Mouse (Mus musculus) kidney, postnatal 25 days (tissue): Measurements from ENCODE around the gene Tsga10.
A peak's percentile ranks its signal among the peaks of the same experiment; 100 is the strongest.

ENCODE experiments used
- DNase-seq, 2 experiments: peaks; one replicate each; pipeline ENCODE4 v3.0.0; 2021; ENCODE audit warnings: mixed read lengths in 2 of 2

Tsga10 gene

DNA sequence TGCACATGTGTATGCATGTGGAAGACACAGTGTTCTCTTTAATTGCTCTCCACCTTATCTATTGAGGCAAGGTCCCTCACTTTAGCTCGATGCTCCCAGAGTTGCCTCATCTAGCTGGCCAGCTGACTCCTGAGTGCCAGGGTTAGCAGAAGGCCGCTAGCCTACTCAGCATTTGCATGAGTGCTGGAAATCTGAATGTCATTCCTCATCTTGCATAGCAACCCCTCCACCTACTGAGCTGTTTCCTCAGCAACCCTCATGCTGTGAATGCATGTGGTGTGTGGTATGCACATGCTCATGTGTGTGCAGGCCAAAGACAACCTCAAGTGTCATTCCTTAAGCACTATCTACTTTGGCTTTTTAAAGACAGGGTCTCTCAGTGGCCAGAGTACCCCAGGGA, 15.5 kb downstream of the Tsga10 start:
- DNase-seq: no peak

GRCm38 (mm10) chr1:37846878-37847277, 19.4 kb downstream of the Tsga10 start:
- DNase-seq: no peak

- no peak for DNase-seq
These were observed 34.5 kb downstream of the Tsga10 start for GRCm38 (mm10) chr1:37831681-37832080.

GRCm38 (mm10) chr1:37802291-37802690, 63.9 kb downstream of the Tsga10 start:
- DNase-seq: peak in 1 of 2 experiments; percentile 14

DNA sequence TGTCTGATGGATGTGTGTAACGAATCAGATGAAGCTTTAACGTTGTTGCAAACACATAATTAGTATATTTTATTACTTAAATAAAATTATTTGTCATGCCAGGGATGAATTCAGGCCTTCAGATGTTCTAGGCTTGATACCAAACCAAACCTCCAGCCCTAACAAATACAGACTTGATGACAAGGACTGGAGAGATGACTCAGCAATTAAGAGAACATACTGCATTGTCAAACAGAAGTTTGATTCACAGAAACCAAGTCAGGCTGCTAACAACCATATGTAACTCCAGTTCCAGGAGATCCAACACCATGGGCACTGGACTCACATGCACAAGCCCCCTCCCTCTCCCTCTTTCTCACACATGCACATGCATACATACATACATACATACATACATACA, 65.9 kb downstream of the Tsga10 start:
- no peak for DNase-seq

GRCm38 (mm10) chr1:37799505-37799904, 66.7 kb downstream of the Tsga10 start:
- DNase-seq: no peak

GRCm38 (mm10) chr1:37759407-37759806, 106.8 kb downstream of the Tsga10 start:
- no peak for DNase-seq

GRCm38 (mm10) chr1:37744650-37745259, 121.5 kb downstream of the Tsga10 start:
- no peak for DNase-seq

DNA sequence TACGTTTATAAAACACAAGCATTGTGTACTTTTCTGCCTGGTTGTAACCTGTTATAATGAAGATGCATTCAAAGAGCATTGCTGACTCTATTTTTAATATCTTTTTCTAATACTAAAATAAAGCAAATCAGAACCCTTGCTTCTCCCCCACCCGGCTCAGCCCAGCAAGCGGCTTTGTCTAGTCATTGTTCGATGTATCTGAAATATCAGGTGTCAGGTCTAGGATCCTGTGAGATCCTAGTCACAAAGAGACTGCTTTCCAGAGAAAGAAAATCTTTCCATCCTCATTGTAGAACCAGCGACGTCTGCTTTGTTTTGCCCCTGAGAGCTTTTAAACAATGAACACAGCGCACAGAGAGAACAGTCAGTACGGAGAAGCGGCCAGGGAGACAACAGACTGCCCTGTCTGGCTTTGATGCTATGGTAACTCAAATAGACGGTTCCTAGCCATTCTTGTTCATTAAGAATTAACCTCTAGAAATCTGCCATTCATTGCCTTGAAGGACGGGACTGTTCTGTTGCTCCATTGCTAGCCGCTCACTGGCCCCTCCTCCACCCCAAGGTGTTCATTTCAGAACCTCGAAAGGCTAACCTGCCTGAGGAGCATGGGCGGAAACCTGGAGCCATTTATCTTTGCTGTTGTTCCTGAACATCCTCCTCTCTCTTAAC, 123.5 kb downstream of the Tsga10 start:
- no peak for DNase-seq

- DNase-seq: no peak
These were observed 124.1 kb downstream of the Tsga10 start for GRCm38 (mm10) chr1:37742126-37742525.

DNA sequence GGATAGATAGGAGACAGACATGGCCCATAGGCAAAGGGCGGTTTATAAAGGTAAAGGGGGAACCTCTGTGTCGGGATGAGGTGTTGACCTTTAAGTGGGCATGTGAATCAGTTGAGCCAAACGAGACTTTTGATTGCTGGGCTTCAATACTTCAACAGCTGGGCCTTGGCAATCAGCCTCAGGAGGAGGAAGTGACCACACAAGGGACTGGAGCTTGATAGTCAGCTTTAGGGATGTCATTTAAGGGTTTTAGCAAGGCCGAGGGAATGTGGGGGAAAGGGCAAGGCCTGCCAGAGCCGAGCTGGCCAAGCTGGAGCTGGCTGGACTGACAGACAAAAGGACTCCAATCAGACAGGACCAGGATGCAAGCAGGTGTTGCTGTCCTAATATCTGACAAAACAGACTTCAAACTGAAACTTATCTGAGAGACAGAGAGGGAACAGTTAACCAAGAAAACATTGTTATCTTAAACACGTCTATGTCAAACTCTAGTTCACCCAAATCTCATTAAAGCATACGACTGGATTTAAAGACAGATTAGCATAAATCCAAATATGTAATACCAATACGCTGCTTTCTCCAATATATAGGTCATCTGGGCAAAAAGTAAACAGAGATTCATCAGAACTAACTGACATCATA, 125.9 kb downstream of the Tsga10 start:
- no peak for DNase-seq

DNA sequence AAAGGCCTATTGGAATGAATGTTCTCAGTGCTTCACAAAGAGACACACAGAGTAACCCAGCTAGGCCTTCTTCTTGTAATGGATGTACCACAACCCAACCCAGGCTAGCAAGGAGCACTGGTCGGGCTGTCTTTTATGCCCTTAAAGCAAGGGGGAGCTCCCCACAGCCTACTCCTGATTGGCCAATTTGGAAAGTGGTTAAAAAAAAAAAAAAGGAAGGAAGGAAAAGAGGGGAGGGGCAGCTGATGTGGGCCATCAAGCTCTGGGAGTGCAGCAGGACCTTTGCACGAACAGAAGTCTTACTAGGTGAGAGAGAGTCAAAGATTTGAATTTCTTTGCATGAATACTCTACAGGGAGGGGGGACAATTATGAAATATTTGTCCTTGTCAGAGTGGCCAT, 127.3 kb downstream of the Tsga10 start:
- no peak for DNase-seq

GRCm38 (mm10) chr1:37737045-37737444, 129.2 kb downstream of the Tsga10 start:
- no peak for DNase-seq

DNA sequence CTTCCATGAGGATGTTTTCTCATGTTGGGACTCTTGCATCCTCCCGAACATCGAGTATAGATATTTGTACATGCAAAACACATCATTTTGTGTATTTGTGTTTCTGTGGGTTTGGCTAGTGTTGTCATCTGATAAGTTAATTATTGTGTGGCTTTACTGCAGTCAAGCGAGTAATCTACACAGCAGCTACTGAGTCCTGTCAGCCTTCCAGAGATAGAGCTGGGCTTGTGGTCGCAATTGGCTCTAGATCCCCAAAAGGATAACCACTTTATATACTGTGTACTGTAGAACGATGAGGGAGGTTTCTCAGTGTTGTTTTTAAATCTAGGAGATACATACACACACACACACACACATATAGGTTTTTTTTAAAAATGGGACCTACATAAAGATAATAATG, 130.3 kb downstream of the Tsga10 start:
- no peak for DNase-seq

DNA sequence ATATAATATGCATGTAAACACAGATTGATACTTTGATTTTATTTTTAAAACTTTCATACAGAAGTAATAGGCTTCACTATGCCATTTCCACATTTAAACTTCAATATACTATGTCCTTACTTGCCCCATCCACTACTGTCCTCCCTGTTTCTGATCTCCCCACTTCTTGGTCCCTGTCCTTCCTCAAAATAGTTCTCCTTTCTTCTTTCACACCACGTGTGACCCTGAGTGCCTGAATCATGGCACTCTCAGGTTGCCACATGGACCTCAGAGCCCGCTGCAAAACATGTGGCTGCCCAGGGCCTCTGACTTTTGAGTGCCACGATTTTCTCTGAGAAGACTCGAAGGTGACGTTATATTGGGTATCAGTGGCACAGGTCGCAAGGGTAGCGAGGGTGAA, 131.4 kb downstream of the Tsga10 start:
- no peak for DNase-seq

GRCm38 (mm10) chr1:37729353-37729752, 136.9 kb downstream of the Tsga10 start:
- DNase-seq: no peak

- no peak for DNase-seq
These were observed 138.2 kb downstream of the Tsga10 start for GRCm38 (mm10) chr1:37728053-37728452.

- no peak for DNase-seq
These were observed 139.0 kb downstream of the Tsga10 start for GRCm38 (mm10) chr1:37727186-37727585.

- DNase-seq: no peak
These were observed 139.8 kb downstream of the Tsga10 start for GRCm38 (mm10) chr1:37726426-37726825.

- no peak for DNase-seq
These were observed 140.3 kb downstream of the Tsga10 start for GRCm38 (mm10) chr1:37725880-37726279.

DNA sequence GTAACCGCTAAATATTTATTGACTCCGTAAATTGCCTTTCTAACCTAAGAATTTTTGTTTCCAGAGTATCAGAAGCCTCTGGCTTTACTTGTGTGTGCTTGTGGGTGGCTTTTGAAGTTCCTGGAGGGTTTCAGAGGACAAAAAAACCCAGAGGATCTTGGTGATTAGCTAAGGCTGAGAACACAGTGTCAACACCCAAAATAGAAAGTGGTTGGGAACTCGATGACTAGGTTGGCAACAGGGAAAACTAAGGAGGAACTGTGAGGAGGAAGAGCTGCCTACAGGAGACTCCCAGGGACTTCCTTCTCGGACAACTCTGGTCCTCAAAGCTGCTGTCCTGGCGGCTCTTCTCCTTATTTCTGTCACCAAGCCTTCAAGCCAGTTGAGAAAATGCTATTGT, 145.1 kb downstream of the Tsga10 start:
- DNase-seq: no peak

- DNase-seq: peak; percentile 28 to 53
These were observed 146.2 kb downstream of the Tsga10 start, which contains the start of gene 2010300C02Rik for GRCm38 (mm10) chr1:37719761-37720640. TSS of gene 2010300C02Rik (minus strand) at chr1:37720085.
